In genomic region chr12:100199891-100200644, GRCm38 (mm10) we compare ENCODE assay signal across 8 mouse cellular contexts. TPM values are rescaled to one million over a fixed set of nuclear protein-coding genes. Genes with fewer than 3 reads are reported as not detected.
A peak's percentile ranks its signal among the peaks of the same experiment; 100 is the strongest.
DNase-seq lines count a peak whose midpoint lies in the region; ATAC-seq lines count a peak whose summit lies in the region.

No protein-coding gene starts in this region.

- H3K4me2 ChIP-seq in forebrain, embryonic 16.5 days (ENCODE audit: low read length), result peak overlapping the region; percentile 98

- WGBS in forebrain, embryonic 16.5 days, result under 1% methylated on average over 66 of the region's 86 CpGs

- H3K27me3 ChIP-seq in forebrain, embryonic 16.5 days (replicated peaks; ENCODE audit: control insufficient read depth, insufficient read depth, low read length), result no peaks in the 10 kb centered on the region

- peak overlapping the region; percentile 96 for H3K9ac ChIP-seq in forebrain, embryonic 16.5 days (replicated peaks; ENCODE audit: low read depth, low read length)

- ATAC-seq in forebrain, embryonic 16.5 days, result peak; percentile 63
- ATAC-seq in hematopoietic stem cell, adult 5-6 weeks (replicated peaks in 1 of 2; ENCODE audit: insufficient read depth in 1 of 2, low FRiP score in 2 of 2, low TSS enrichment in 1 of 2, low read depth in 1 of 2, poor library complexity in 2 of 2, severe bottlenecking in 2 of 2), result peak; percentile 0 to 20; a peak in 1 of 4 replicates

- peak overlapping the region; percentile 91 for H3K4me3 ChIP-seq in forebrain, embryonic 16.5 days (replicated peaks; ENCODE audit: low read length)

- DNase-seq in MN1 (ENCODE audit: low spot score), result peak; percentile 55
- peak; percentile 80 to 82 for DNase-seq in cerebellum, adult 18-20 months
- peak; percentile 76 for DNase-seq in layer of hippocampus, adult 9-11 months
- peak; percentile 70 for DNase-seq in lung, postnatal 14 days
- DNase-seq in ovary, postnatal 36 days (ENCODE audit: low spot score), result peak; percentile 72
- DNase-seq in thymus, postnatal 36 days, result peak; percentile 77 to 84

- no peaks in the 10 kb centered on the region for H3K9me3 ChIP-seq in forebrain, embryonic 16.5 days (ENCODE audit: control insufficient read depth, low read length)

- peak overlapping the region; percentile 93 for H3K27ac ChIP-seq in forebrain, embryonic 16.5 days (ENCODE audit: low read length)

- H3K36me3 ChIP-seq in forebrain, embryonic 16.5 days (ENCODE audit: control insufficient read depth, insufficient read depth), result peaks cover 16% of the 10 kb centered on the region

- peaks cover 29% of the 10 kb centered on the region for H3K4me1 ChIP-seq in forebrain, embryonic 16.5 days (replicated peaks; ENCODE audit: control insufficient read depth, insufficient read depth, low read length)

RNA-seq across cellular contexts. Expression of gene Calm1, which starts 0.8 kb away (rescaled TPM):
- 2,124 and 2,140 TPM in 2 replicates for polyA plus RNA-seq in forebrain, embryonic 16.5 days (2015; fragmentation: Nextera tagmentation; extraction: Ambion mirVana)
- total RNA-seq in hematopoietic stem cell, adult 5-6 weeks (2017), result 385 and 714 TPM in 2 replicates

RNA-seq across cellular contexts. Expression of gene Nrde2, which starts 40.6 kb away (rescaled TPM):
- polyA plus RNA-seq in forebrain, embryonic 16.5 days (2015; fragmentation: Nextera tagmentation; extraction: Ambion mirVana), result 15.7 and 16.8 TPM in 2 replicates
- total RNA-seq in hematopoietic stem cell, adult 5-6 weeks (2017), result 28.4 and 52.3 TPM in 2 replicates

Comparison
In these comparisons a context has a peak if more than half of its experiments do, and no peak if none do; other contexts are left out.
1. Peak in every context shown above with its lines: DNase-seq, ATAC-seq, H3K4me3 ChIP-seq and H3K27ac ChIP-seq.